Mouse (Mus musculus) neural tube, embryonic 14.5 days (tissue): ENCODE measurements at regions not wholly inside any gene's neighbourhood (a gene's known extent, or its start where the extent isn't known, plus 50 kb on each side); places are given as distances from the start of the nearest gene placed in this dataset.

Experiments used
- ATAC-seq: fragments of 200-750 bp; cut with Nextera tagmentation; 2 replicates; pipeline ENCODE4 v1.8.0; 2017; ENCODE audit warnings: low read depth, mild to moderate bottlenecking, moderate TSS enrichment, moderate library complexity
- H3K27ac ChIP-seq: fragments of 300-500 bp; sonication (generic); 2 replicates; pipeline ENCODE4 v1.5.1; 2014; ENCODE audit warnings: low read depth, mild to moderate bottlenecking, control low read depth, low read length, moderate library complexity, mixed read lengths
- H3K27me3 ChIP-seq: fragments of 300-500 bp; sonication (generic); 2 replicates; pipeline ENCODE4 v1.6.1; 2014; ENCODE audit warnings: low read length; ENCODE audit not compliant: control insufficient read depth, insufficient read depth
- H3K36me3 ChIP-seq: fragments of 300-500 bp; sonication (generic); 2 replicates; pipeline ENCODE4 v1.6.1; 2014; ENCODE audit warnings: low read length, mixed read lengths; ENCODE audit not compliant: control insufficient read depth, insufficient read depth
- H3K4me1 ChIP-seq: fragments of 300-500 bp; sonication (generic); 2 replicates; pipeline ENCODE4 v1.6.1; 2014; ENCODE audit warnings: low read length; ENCODE audit not compliant: control insufficient read depth, insufficient read depth
- H3K4me2 ChIP-seq: fragments of 300-500 bp; sonication (generic); 2 replicates; pipeline ENCODE4 v1.6.1; 2014; ENCODE audit warnings: mild to moderate bottlenecking, low read depth, low read length, control low read depth
- H3K4me3 ChIP-seq: fragments of 300-500 bp; sonication (generic); 2 replicates; pipeline ENCODE4 v1.5.1; 2014; ENCODE audit warnings: low read depth, low read length, control low read depth, mixed read lengths
- H3K9ac ChIP-seq: fragments of 300-500 bp; sonication (generic); replicated peaks from 2 replicates; pipeline ENCODE4 v1.6.1; 2014; ENCODE audit warnings: low read depth, mild to moderate bottlenecking, control low read depth, low read length, mixed read lengths
- H3K9me3 ChIP-seq: fragments of 300-500 bp; sonication (generic); 2 replicates; pipeline ENCODE4 v1.6.1; 2016; ENCODE audit warnings: low read length; ENCODE audit not compliant: control insufficient read depth
- WGBS: fragments of 180-500 bp; shearing (Covaris S2); extraction: QIAGEN DNeasy Blood & Tissue Kit; methylation state at CpG from one replicate; pipeline ENCODE4 v1.1.7; 2014; 5-methylcytosine and 5-hydroxymethylcytosine counted together

GRCm38 (mm10) chr4:27970569-27970968, 842.4 kb upstream of the Epha7 start:
- Histone ChIP-seq H3K4me3 (no peak overlapping the region), H3K27ac (no peak overlapping the region), H3K27me3 (no peaks in the 10 kb centered on the region), H3K4me1 (no peaks in the 10 kb centered on the region), H3K9me3 (no peaks in the 10 kb centered on the region), H3K4me2 (no peak overlapping the region), H3K36me3 (no peaks in the 10 kb centered on the region), H3K9ac (no peak overlapping the region)
- ATAC-seq = no peak
- WGBS = 21% methylated on average over 5 of the region's 5 CpGs

- ATAC-seq = no peak
- H3K27ac ChIP-seq = no peak overlapping the region
- H3K9me3 ChIP-seq = no peaks in the 10 kb centered on the region
- H3K4me3 ChIP-seq = no peak overlapping the region
- H3K27me3 ChIP-seq = no peaks in the 10 kb centered on the region
- no peaks in the 10 kb centered on the region for H3K36me3 ChIP-seq
- 40% methylated on average over 4 of the region's 4 CpGs for WGBS
- no peak overlapping the region for H3K9ac ChIP-seq
- H3K4me2 ChIP-seq = no peak overlapping the region
- H3K4me1 ChIP-seq = no peaks in the 10 kb centered on the region
Measured at GRCm38 (mm10) chr4:27979210-27979771, 833.6 kb upstream of the Epha7 start.

GRCm38 (mm10) chr4:27979781-27980180, 833.1 kb upstream of the Epha7 start:
- H3K4me2 ChIP-seq = no peak overlapping the region
- H3K9ac ChIP-seq = no peak overlapping the region
- H3K4me1 ChIP-seq = no peaks in the 10 kb centered on the region
- H3K27ac ChIP-seq = no peak overlapping the region
- no peak overlapping the region for H3K4me3 ChIP-seq
- H3K9me3 ChIP-seq = no peaks in the 10 kb centered on the region
- no peak for ATAC-seq
- no peaks in the 10 kb centered on the region for H3K27me3 ChIP-seq
- H3K36me3 ChIP-seq = no peaks in the 10 kb centered on the region
- WGBS = 55% methylated on average over 10 of the region's 10 CpGs

GRCm38 (mm10) chr4:27981309-27981708, 831.6 kb upstream of the Epha7 start:
- Histone ChIP-seq H3K36me3 (no peaks in the 10 kb centered on the region), H3K9ac (no peak overlapping the region), H3K27me3 (no peaks in the 10 kb centered on the region), H3K4me1 (no peaks in the 10 kb centered on the region), H3K27ac (no peak overlapping the region), H3K9me3 (no peaks in the 10 kb centered on the region), H3K4me2 (no peak overlapping the region), H3K4me3 (no peak overlapping the region)
- ATAC-seq = no peak
- WGBS = 32% methylated on average over 3 of the region's 3 CpGs

GRCm38 (mm10) chr4:27987986-27988423, 824.9 kb upstream of the Epha7 start:
- Histone ChIP-seq H3K27ac (no peak overlapping the region), H3K36me3 (no peaks in the 10 kb centered on the region), H3K4me1 (no peaks in the 10 kb centered on the region), H3K9ac (no peak overlapping the region), H3K4me2 (no peak overlapping the region), H3K27me3 (no peaks in the 10 kb centered on the region), H3K4me3 (no peak overlapping the region), H3K9me3 (no peaks in the 10 kb centered on the region)
- WGBS = 15% methylated on average over 4 of the region's 4 CpGs
- ATAC-seq = no peak

GRCm38 (mm10) chr4:27994411-27994810, 818.5 kb upstream of the Epha7 start:
- Histone ChIP-seq H3K27ac (no peak overlapping the region), H3K9ac (no peak overlapping the region), H3K4me2 (no peak overlapping the region), H3K36me3 (no peaks in the 10 kb centered on the region), H3K27me3 (no peaks in the 10 kb centered on the region), H3K9me3 (no peaks in the 10 kb centered on the region), H3K4me1 (no peaks in the 10 kb centered on the region), H3K4me3 (no peak overlapping the region)
- WGBS = 79% methylated on average over 2 of the region's 2 CpGs
- no peak for ATAC-seq

GRCm38 (mm10) chr4:28001818-28002476, 811.0 kb upstream of the Epha7 start:
- no peak overlapping the region for H3K4me3 ChIP-seq
- no peak overlapping the region for H3K9ac ChIP-seq
- H3K4me2 ChIP-seq = no peak overlapping the region
- H3K4me1 ChIP-seq = no peaks in the 10 kb centered on the region
- no peaks in the 10 kb centered on the region for H3K27me3 ChIP-seq
- no peak overlapping the region for H3K27ac ChIP-seq
- H3K36me3 ChIP-seq = no peaks in the 10 kb centered on the region
- H3K9me3 ChIP-seq = no peaks in the 10 kb centered on the region
- 28% methylated on average over 4 of the region's 4 CpGs for WGBS
- no peak for ATAC-seq
